Mouse (Mus musculus) intestine, embryonic 16.5 days (tissue): ENCODE data around the gene Taar7a. TPM values are rescaled to one million over a fixed set of nuclear protein-coding genes. Genes with fewer than 3 reads are reported as not detected.

Source experiments
- ATAC-seq: fragments of 200-750 bp; cut with Nextera tagmentation; 2 replicates; pipeline ENCODE4 v1.8.0; 2017; ENCODE audit warnings: moderate TSS enrichment, moderate library complexity
- H3K27ac ChIP-seq: fragments of 300-500 bp; sonication (generic); 2 replicates; pipeline ENCODE4 v1.5.1; 2014; ENCODE audit warnings: mild to moderate bottlenecking, low read length
- H3K27me3 ChIP-seq: fragments of 300-500 bp; sonication (generic); replicated peaks from 2 replicates; pipeline ENCODE4 v1.6.1; 2014; ENCODE audit warnings: low read length, control low read depth, mixed read lengths; ENCODE audit not compliant: control insufficient read depth, insufficient read depth
- H3K36me3 ChIP-seq: fragments of 300-500 bp; sonication (generic); 2 replicates; pipeline ENCODE4 v1.6.1; 2014; ENCODE audit warnings: low read length, control low read depth; ENCODE audit not compliant: control insufficient read depth, insufficient read depth
- H3K4me1 ChIP-seq: fragments of 300-500 bp; sonication (generic); 2 replicates; pipeline ENCODE4 v1.6.1; 2014; ENCODE audit warnings: low read length, control low read depth, mixed read lengths; ENCODE audit not compliant: control insufficient read depth, insufficient read depth
- H3K4me2 ChIP-seq: fragments of 300-500 bp; sonication (generic); 2 replicates; pipeline ENCODE4 v1.6.1; 2014; ENCODE audit warnings: low read depth, low read length, control low read depth
- H3K4me3 ChIP-seq: fragments of 300-500 bp; sonication (generic); 2 replicates; pipeline ENCODE4 v1.5.1; 2014; ENCODE audit warnings: mild to moderate bottlenecking, low read length
- H3K9ac ChIP-seq: fragments of 300-500 bp; sonication (generic); 2 replicates; pipeline ENCODE4 v1.6.1; 2014; ENCODE audit warnings: low read depth, low read length
- H3K9me3 ChIP-seq: fragments of 300-500 bp; sonication (generic); 2 replicates; pipeline ENCODE4 v1.6.1; 2016; ENCODE audit warnings: low read length, control low read depth; ENCODE audit not compliant: control insufficient read depth
- WGBS: fragments of 180-500 bp; shearing (Covaris S2); extraction: QIAGEN DNeasy Blood & Tissue Kit; methylation state at CpG from one replicate; pipeline ENCODE4 v1.1.7; 2014; 5-methylcytosine and 5-hydroxymethylcytosine counted together
- polyA plus RNA-seq: library from polyadenylated mRNA; unstranded; fragments of >200 nt; fragmentation: Nextera tagmentation; extraction: Ambion mirVana; gene quantifications from 2 replicates; pipeline ENCODE4 v1.2.1, GENCODE M21; 2015

Gene Taar7a
- not detected in 2 replicates for polyA plus RNA-seq

DNA sequence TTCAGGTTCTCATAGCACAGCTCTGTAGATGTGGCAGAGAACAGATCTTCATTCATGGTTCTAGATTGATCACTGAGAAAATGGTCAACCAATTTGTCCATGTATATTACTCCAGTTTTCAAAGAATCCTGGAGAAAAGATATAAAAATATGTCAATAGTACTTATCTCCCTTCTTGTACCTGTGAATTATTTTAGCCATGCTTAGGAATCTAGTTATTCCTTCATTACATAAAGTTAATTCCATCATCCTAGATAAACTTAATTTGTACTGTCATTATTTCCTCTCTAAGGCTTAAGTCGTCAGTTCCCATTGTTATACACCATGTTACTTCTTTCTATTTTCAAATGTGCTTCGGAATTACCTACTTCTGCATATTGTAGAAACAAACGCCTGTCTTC, at the start of gene Taar7a:
Gene Taar7a (minus strand): TSS at position 101 of the 400 bp plus-strand sequence.
- H3K4me2 ChIP-seq, result no peak within 1 kb of the TSS
- no peak within 1 kb of the TSS for H3K27ac ChIP-seq
- no peaks in the 10 kb centered on the region for H3K9me3 ChIP-seq
- no peak within 1 kb of the TSS for H3K4me3 ChIP-seq
- H3K9ac ChIP-seq, result no peak within 1 kb of the TSS
- H3K27me3 ChIP-seq, result no peaks in the 10 kb centered on the region
- no peaks in the 10 kb centered on the region for H3K4me1 ChIP-seq
- H3K36me3 ChIP-seq, result no peaks in the 10 kb centered on the region
- no peak for ATAC-seq
- WGBS, result 79% methylated on average over 3 of the region's 3 CpGs

DNA sequence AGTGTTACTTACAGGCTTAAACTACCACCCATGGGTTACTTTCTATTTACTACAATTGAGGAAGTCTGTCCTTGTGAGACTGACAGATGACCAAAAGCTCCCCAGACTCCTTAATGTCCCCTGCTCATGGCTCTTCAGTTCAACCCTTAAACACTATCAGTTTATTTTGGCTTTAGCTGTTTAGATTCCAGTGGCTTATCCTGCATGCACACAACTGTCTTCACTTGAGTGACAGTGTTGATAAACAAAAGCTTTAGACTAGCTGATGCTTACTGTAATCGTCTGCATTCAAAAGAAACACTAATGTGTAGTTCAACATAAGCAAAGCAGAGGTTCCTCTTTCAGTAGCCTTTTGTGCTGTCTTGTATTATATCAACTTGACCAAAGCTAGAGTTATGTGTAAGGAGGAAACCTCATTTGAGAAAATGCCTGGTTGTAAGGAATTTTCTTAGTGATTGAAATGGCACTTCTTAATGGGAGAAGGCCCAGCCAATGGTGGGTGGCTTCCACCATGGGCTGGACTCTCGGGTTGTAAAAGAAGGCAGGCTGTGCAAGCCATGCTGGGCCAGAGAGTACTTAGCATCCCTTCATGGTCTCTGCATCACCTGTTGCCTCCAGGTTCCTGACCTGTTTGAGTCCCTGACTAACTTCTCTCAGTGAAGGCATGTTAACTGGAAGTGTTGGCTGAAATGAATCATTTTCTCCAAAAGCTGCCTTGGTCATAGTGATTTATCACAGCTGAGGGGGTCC, 47.0 kb upstream of the Taar7a start:
- ATAC-seq, result no peak
- Histone ChIP-seq H3K27ac (no peak overlapping the region), H3K9me3 (no peaks in the 10 kb centered on the region), H3K4me3 (no peak overlapping the region), H3K9ac (no peak overlapping the region), H3K27me3 (no peaks in the 10 kb centered on the region), H3K4me2 (no peak overlapping the region), H3K4me1 (no peaks in the 10 kb centered on the region), H3K36me3 (no peaks in the 10 kb centered on the region)
- 58% methylated on average over 2 of the region's 2 CpGs for WGBS

DNA sequence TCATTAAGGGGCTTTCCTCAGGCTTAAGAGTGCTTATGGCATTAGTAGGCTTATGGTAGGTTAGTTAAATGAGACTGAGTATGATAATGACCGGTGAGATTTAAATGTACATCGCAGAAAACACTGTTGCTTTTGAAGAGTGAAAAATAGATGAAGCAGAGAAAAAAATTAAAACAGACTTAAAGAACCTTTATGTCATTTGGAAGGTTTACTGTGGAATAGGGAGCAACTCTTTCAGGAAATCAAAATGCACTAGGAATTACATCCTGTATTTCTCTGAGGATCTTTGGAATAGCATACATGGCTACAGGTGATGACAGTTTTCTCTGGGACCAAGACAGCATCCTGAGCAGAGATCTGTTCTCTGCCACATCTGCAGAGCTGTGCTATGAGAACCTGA, 44.0 kb upstream of the Taar7a start, which contains the start of gene Taar7e:
Gene Taar7e (plus strand): TSS at position 301 of the 400 bp plus-strand sequence.
- no peak within 1 kb of the TSS for H3K4me3 ChIP-seq
- H3K27me3 ChIP-seq, result no peaks in the 10 kb centered on the region
- no peaks in the 10 kb centered on the region for H3K9me3 ChIP-seq
- H3K4me2 ChIP-seq, result no peak within 1 kb of the TSS
- no peaks in the 10 kb centered on the region for H3K36me3 ChIP-seq
- 87% methylated on average over 2 of the region's 2 CpGs for WGBS
- H3K4me1 ChIP-seq, result no peaks in the 10 kb centered on the region
- H3K9ac ChIP-seq, result no peak within 1 kb of the TSS
- no peak within 1 kb of the TSS for H3K27ac ChIP-seq
- ATAC-seq, result no peak

DNA sequence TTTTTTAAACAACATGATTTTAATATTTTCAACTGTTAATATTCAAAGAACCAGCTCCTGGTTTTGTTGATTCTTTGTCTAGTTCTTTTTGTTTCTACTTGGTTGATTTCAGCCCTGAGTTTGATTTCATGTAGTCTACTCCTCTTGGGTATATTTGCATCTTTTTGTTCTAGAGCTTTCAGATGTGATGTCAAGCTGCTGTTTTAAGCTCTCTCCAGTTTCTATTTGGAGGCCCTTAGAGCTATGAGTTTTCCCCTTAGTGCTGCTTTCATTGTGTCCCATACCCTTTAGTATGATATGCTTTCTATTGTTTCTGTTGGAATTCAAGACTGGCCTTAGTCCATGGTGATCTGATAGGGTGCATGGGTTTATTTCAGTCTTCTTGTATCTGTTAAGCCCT, 38.1 kb upstream of the Taar7a start:
- Histone ChIP-seq H3K27me3 (no peaks in the 10 kb centered on the region), H3K4me3 (no peak overlapping the region), H3K27ac (no peak overlapping the region), H3K36me3 (no peaks in the 10 kb centered on the region), H3K9me3 (no peaks in the 10 kb centered on the region), H3K4me2 (no peak overlapping the region), H3K9ac (no peak overlapping the region), H3K4me1 (no peaks in the 10 kb centered on the region)
- no peak for ATAC-seq

DNA sequence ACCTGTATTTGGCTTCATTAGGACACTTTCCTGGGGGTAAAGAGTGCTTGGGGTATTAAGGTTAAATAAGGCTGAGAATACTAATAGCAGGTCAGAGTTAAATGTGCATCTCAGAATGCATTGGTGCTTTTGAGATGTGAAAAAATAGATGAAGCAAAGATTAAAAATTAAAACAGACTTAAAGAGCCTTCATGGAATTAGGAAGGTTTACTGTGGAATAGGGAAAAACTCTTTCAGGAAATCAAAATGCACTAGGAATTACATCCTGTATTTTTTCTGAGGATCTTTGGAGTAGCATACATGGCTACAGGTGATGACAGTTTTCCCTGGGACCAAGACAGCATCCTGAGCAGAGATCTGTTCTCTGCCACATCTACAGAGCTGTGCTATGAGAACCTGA, 33.6 kb upstream of the Taar7a start, which contains the start of gene Taar7d:
Gene Taar7d (plus strand): TSS at position 301 of the 400 bp plus-strand sequence.
- Histone ChIP-seq H3K27ac (no peak within 1 kb of the TSS), H3K9ac (no peak within 1 kb of the TSS), H3K4me3 (no peak within 1 kb of the TSS), H3K36me3 (no peaks in the 10 kb centered on the region), H3K27me3 (no peaks in the 10 kb centered on the region), H3K4me2 (no peak within 1 kb of the TSS), H3K9me3 (no peaks in the 10 kb centered on the region), H3K4me1 (no peaks in the 10 kb centered on the region)
- ATAC-seq, result no peak

DNA sequence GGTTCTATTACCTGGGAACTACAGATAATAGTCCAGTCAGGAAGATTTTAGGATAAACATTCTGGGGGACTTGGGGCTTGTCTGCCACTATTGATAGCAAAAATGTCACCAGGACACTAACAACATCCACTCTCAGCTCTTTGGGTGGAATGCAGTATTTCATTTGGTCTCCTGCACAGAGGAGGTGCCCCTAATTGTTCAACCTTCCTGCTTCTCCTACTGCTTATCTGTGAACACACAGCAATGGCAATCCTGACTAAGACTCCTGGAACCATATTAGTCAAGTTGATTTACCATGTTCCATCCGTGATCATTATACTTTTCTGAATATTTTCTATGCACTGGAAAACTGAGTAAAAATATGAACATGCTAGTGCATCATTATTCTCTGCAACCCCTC, 14.9 kb upstream of the Taar7a start:
- no peak overlapping the region for H3K9ac ChIP-seq
- ATAC-seq, result no peak
- H3K4me3 ChIP-seq, result no peak overlapping the region
- no peak overlapping the region for H3K4me2 ChIP-seq
- no peaks in the 10 kb centered on the region for H3K36me3 ChIP-seq
- 80% methylated on average over 1 of the region's 1 CpGs for WGBS
- no peak overlapping the region for H3K27ac ChIP-seq
- no peaks in the 10 kb centered on the region for H3K27me3 ChIP-seq
- no peaks in the 10 kb centered on the region for H3K9me3 ChIP-seq
- no peaks in the 10 kb centered on the region for H3K4me1 ChIP-seq

DNA sequence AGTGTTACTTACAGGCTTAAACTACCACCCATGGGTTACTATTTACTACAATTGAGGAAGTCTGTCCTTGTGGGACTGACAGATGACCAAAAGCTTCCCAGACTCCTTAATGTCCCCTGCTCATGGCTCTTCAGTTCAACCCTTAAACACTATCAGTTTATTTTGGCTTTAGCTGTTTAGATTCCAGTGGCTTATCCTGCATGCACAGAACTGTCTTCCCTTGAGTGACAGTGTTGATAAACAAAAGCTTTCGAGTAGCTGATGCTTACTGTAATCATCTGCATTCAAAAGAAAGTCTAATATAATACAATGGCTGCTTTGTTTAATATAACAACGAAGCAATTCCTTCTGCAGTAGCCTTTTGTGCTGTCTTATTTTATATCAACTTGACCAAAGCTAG, 13.8 kb upstream of the Taar7a start:
- 51% methylated on average over 2 of the region's 2 CpGs for WGBS

DNA sequence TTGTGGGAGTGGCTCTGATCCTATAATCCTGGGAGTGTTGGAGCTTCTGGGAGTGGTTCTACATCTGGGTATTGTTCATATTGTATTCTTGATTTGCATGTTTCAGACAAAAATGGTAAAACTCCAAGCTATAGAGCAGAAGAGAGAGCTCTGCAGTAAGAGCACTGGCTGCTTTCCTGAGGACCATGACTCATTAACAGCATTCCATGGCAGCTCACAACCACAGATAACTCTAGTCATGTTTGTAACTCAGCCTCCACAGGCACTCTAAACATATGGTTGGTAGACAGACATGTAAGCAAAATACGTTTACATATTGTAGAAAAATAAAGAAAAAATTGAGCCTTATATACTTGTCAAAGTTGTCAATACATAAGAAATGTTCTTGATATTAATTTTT, 13.2 kb upstream of the Taar7a start:
- Histone ChIP-seq H3K27ac (no peak overlapping the region), H3K4me2 (no peak overlapping the region), H3K36me3 (no peaks in the 10 kb centered on the region), H3K9me3 (no peaks in the 10 kb centered on the region), H3K4me1 (no peaks in the 10 kb centered on the region), H3K27me3 (no peaks in the 10 kb centered on the region), H3K9ac (no peak overlapping the region), H3K4me3 (no peak overlapping the region)
- no peak for ATAC-seq
- 79% methylated on average over 1 of the region's 1 CpGs for WGBS

More for the DNA sequence above, 13.8 kb upstream of the Taar7a start:
- no peak for ATAC-seq
- Histone ChIP-seq H3K27ac (no peak overlapping the region), H3K36me3 (no peaks in the 10 kb centered on the region), H3K9me3 (no peaks in the 10 kb centered on the region), H3K4me3 (no peak overlapping the region), H3K9ac (no peak overlapping the region), H3K27me3 (no peaks in the 10 kb centered on the region), H3K4me1 (no peaks in the 10 kb centered on the region), H3K4me2 (no peak overlapping the region)

DNA sequence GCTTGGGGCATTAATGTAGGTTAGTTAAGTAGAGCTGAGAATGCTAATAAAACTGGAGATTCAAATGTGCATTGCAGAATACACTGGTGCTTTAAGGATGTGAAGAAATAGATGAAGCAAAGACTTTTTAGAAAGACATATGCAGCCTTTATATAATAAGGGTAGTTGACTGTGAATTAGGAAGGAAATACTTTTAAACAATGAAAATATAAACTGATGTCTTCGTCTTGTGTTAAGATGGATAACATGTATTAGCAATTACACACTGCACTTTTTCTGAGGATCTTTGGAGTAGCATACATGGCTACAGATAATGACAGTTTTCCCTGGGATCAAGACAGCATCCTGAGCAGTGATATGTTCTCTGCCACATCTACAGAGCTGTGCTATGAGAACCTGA, 6.4 kb upstream of the Taar7a start, which contains the start of gene Taar7b:
Gene Taar7b (plus strand): TSS at position 301 of the 400 bp plus-strand sequence.
- no peaks in the 10 kb centered on the region for H3K4me1 ChIP-seq
- H3K9ac ChIP-seq, result no peak within 1 kb of the TSS
- no peaks in the 10 kb centered on the region for H3K9me3 ChIP-seq
- ATAC-seq, result no peak
- no peaks in the 10 kb centered on the region for H3K36me3 ChIP-seq
- no peak within 1 kb of the TSS for H3K4me2 ChIP-seq
- H3K4me3 ChIP-seq, result no peak within 1 kb of the TSS
- H3K27ac ChIP-seq, result no peak within 1 kb of the TSS
- H3K27me3 ChIP-seq, result no peaks in the 10 kb centered on the region
- 70% methylated on average over 1 of the region's 1 CpGs for WGBS

DNA sequence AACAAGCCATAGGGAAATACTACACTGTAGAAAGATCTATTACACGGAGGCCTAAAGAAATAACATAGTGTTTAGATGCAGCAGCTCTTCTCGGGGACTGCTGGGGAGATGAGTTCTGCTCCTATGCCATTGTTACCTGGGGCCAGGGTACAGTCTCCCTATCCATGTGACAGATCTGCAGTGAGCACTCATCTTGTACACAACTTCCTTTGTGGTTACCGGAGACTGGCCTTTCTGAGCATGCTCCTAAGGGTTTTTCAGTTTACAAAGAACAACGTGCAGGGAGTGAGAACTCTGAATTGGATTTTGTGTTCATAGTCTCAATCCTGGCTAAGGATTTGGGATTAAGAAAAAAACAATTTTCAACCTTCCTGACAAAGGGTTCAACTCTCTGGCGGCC, 6.9 kb downstream of the Taar7a start:
- H3K4me1 ChIP-seq, result no peaks in the 10 kb centered on the region
- H3K36me3 ChIP-seq, result no peaks in the 10 kb centered on the region
- WGBS, result 81% methylated on average over 5 of the region's 5 CpGs
- H3K9me3 ChIP-seq, result no peaks in the 10 kb centered on the region
- H3K4me2 ChIP-seq, result no peak overlapping the region
- no peaks in the 10 kb centered on the region for H3K27me3 ChIP-seq
- ATAC-seq, result no peak
- no peak overlapping the region for H3K9ac ChIP-seq
- no peak overlapping the region for H3K27ac ChIP-seq
- H3K4me3 ChIP-seq, result no peak overlapping the region
